Mouse (Mus musculus) forebrain, embryonic 16.5 days (tissue): ENCODE data around the gene Neurl1b. TPM values are rescaled to one million over a fixed set of nuclear protein-coding genes. Genes with fewer than 3 reads are reported as not detected.

Source experiments
- ATAC-seq: fragments of 200-750 bp; cut with Nextera tagmentation; 2 replicates; pipeline ENCODE4 v1.8.0; 2017; ENCODE audit warnings: mild to moderate bottlenecking, moderate library complexity
- H3K27ac ChIP-seq: fragments of 300-500 bp; sonication (generic); 2 replicates; pipeline ENCODE4 v1.5.1; 2014; ENCODE audit warnings: low read length, control low read depth
- H3K27me3 ChIP-seq: fragments of 300-500 bp; sonication (generic); replicated peaks from 2 replicates; pipeline ENCODE4 v1.6.1; 2014; ENCODE audit warnings: low read length; ENCODE audit not compliant: control insufficient read depth, insufficient read depth
- H3K36me3 ChIP-seq: fragments of 300-500 bp; sonication (generic); 2 replicates; pipeline ENCODE4 v1.6.1; 2014; ENCODE audit not compliant: control insufficient read depth, insufficient read depth
- H3K4me1 ChIP-seq: fragments of 300-500 bp; sonication (generic); replicated peaks from 2 replicates; pipeline ENCODE4 v1.6.1; 2014; ENCODE audit warnings: low read length; ENCODE audit not compliant: control insufficient read depth, insufficient read depth
- H3K4me2 ChIP-seq: fragments of 300-500 bp; sonication (generic); 2 replicates; pipeline ENCODE4 v1.6.1; 2014; ENCODE audit warnings: mild to moderate bottlenecking, low read length, control low read depth
- H3K4me3 ChIP-seq: fragments of 300-500 bp; sonication (generic); replicated peaks from 2 replicates; pipeline ENCODE4 v1.5.1; 2014; ENCODE audit warnings: mild to moderate bottlenecking, low read length, control low read depth
- H3K9ac ChIP-seq: fragments of 300-500 bp; sonication (generic); replicated peaks from 2 replicates; pipeline ENCODE4 v1.6.1; 2014; ENCODE audit warnings: low read depth, low read length, control low read depth
- H3K9me3 ChIP-seq: fragments of 300-500 bp; sonication (generic); 2 replicates; pipeline ENCODE4 v1.6.1; 2016; ENCODE audit warnings: low read length; ENCODE audit not compliant: control insufficient read depth
- WGBS: fragments of 180-500 bp; shearing (Covaris S2); extraction: QIAGEN DNeasy Blood & Tissue Kit; methylation state at CpG from one replicate; pipeline ENCODE4 v1.1.7; 2014; 5-methylcytosine and 5-hydroxymethylcytosine counted together
- polyA plus RNA-seq: library from polyadenylated mRNA; unstranded; fragments of >200 nt; fragmentation: Nextera tagmentation; extraction: Ambion mirVana; gene quantifications from 2 replicates; pipeline ENCODE4 v1.2.1, GENCODE M21; 2015

Neurl1b gene
- polyA plus RNA-seq, 1 experiment from 2014 or later: 4.1 TPM

- H3K27ac ChIP-seq: no peak overlapping the region
- no peak for ATAC-seq
- H3K9ac ChIP-seq: no peak overlapping the region
- H3K27me3 ChIP-seq: peaks cover 19% of the 10 kb centered on the region
- H3K36me3 ChIP-seq: peaks cover 7% of the 10 kb centered on the region
- no peak overlapping the region for H3K4me2 ChIP-seq
- WGBS: 88% methylated on average over 14 of the region's 14 CpGs
- H3K9me3 ChIP-seq: no peaks in the 10 kb centered on the region
- H3K4me1 ChIP-seq: peaks cover 6% of the 10 kb centered on the region
- H3K4me3 ChIP-seq: no peak overlapping the region
Measured at GRCm38 (mm10) chr17:26437089-26437815, 22.6 kb downstream of the Neurl1b start.

- no peak overlapping the region for H3K27ac ChIP-seq
- ATAC-seq: no peak
- H3K9me3 ChIP-seq: no peaks in the 10 kb centered on the region
- peak overlapping the region; percentile 44; the same call in 1 of the 2 replicates for H3K9ac ChIP-seq
- H3K36me3 ChIP-seq: peaks cover 7% of the 10 kb centered on the region
- H3K4me2 ChIP-seq: peak overlapping the region; percentile 49
- WGBS: 8% methylated on average over 52 of the region's 52 CpGs
- H3K4me3 ChIP-seq: peak overlapping the region; percentile 32
- peaks cover 6% of the 10 kb centered on the region for H3K4me1 ChIP-seq
- H3K27me3 ChIP-seq: peaks cover 19% of the 10 kb centered on the region
Measured at GRCm38 (mm10) chr17:26439001-26439400, 24.4 kb downstream of the Neurl1b start.

GRCm38 (mm10) chr17:26441024-26441423 is 26.4 kb downstream of the Neurl1b start:
- no peak for ATAC-seq
- peaks cover 6% of the 10 kb centered on the region for H3K4me1 ChIP-seq
- whole genome bisulfite sequencing: 93% methylated on average over 10 of the region's 10 CpGs
- H3K9me3 ChIP-seq: no peaks in the 10 kb centered on the region
- no peak overlapping the region for H3K9ac ChIP-seq
- peaks cover 7% of the 10 kb centered on the region for H3K36me3 ChIP-seq
- H3K27ac ChIP-seq: no peak overlapping the region
- H3K4me2 ChIP-seq: no peak overlapping the region
- peaks cover 19% of the 10 kb centered on the region for H3K27me3 ChIP-seq
- no peak overlapping the region for H3K4me3 ChIP-seq

DNA sequence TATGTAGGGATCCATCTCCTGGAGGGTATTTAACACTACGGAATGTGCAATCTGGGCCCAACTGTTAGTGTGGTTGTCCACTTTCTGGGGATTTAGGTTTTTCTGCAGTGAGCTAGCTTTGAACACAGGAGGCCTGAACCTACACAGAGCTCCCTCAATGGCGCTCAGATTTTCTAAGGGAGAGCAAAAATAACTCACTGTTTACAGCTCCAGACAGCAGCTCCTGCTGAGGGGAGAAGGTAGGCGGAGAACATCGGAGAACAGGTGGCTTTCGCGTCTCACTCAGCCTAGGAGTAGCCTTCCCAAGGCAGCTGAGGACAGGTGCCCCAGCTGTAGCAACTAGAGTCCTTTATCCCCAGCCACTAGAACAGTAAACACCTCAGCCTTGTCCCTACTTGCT is 27.6 kb downstream of the Neurl1b start:
- H3K4me3 ChIP-seq: no peak overlapping the region
- no peak overlapping the region for H3K4me2 ChIP-seq
- no peak for ATAC-seq
- 88% methylated on average over 6 of the region's 6 CpGs for whole genome bisulfite sequencing
- peaks cover 7% of the 10 kb centered on the region for H3K36me3 ChIP-seq
- no peak overlapping the region for H3K27ac ChIP-seq
- H3K27me3 ChIP-seq: peaks cover 19% of the 10 kb centered on the region
- H3K9me3 ChIP-seq: no peaks in the 10 kb centered on the region
- no peak overlapping the region for H3K9ac ChIP-seq
- peaks cover 6% of the 10 kb centered on the region for H3K4me1 ChIP-seq

- no peak overlapping the region for H3K4me2 ChIP-seq
- peaks cover 7% of the 10 kb centered on the region for H3K36me3 ChIP-seq
- H3K9ac ChIP-seq: no peak overlapping the region
- H3K9me3 ChIP-seq: no peaks in the 10 kb centered on the region
- no peak overlapping the region for H3K4me3 ChIP-seq
- 69% methylated on average over 4 of the region's 4 CpGs for whole genome bisulfite sequencing
- peaks cover 3% of the 10 kb centered on the region for H3K4me1 ChIP-seq
- no peak for ATAC-seq
- no peak overlapping the region for H3K27ac ChIP-seq
- peaks cover 5% of the 10 kb centered on the region for H3K27me3 ChIP-seq
Measured at GRCm38 (mm10) chr17:26443865-26444264, 29.2 kb downstream of the Neurl1b start.

DNA sequence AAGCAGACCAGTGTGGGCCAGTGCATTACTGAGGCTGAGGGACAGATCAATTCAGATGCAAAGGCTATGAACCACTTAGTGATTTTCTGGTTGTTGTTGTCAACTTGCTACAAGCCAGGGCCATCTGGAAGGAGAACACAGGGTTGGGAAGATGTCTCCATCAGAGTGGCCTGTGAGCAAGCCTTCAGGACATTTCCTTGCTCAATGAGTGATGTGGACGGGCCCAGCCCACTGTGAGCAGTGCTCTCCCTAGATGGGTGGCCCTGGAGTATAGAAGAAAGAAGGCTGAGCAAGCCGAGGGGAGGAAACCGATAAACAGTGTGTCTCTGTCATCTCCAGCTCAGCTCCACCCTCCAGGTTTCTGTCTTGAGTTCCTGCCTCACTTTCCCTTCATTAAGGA is 34.8 kb downstream of the Neurl1b start:
- no peaks in the 10 kb centered on the region for H3K9me3 ChIP-seq
- H3K4me3 ChIP-seq: no peak overlapping the region
- no peaks in the 10 kb centered on the region for H3K36me3 ChIP-seq
- WGBS: 83% methylated on average over 3 of the region's 3 CpGs
- H3K4me2 ChIP-seq: no peak overlapping the region
- no peak for ATAC-seq
- H3K9ac ChIP-seq: no peak overlapping the region
- H3K27ac ChIP-seq: no peak overlapping the region
- H3K27me3 ChIP-seq: no peaks in the 10 kb centered on the region
- H3K4me1 ChIP-seq: no peaks in the 10 kb centered on the region

GRCm38 (mm10) chr17:26451651-26452295 is 37.1 kb downstream of the Neurl1b start:
- no peaks in the 10 kb centered on the region for H3K9me3 ChIP-seq
- no peak for ATAC-seq

GRCm38 (mm10) chr17:26452371-26452972 is 37.8 kb downstream of the Neurl1b start:
- 62% methylated on average over 5 of the region's 5 CpGs for WGBS
- ATAC-seq: 0 out of 2 replicates have a peak, but pooled peaks have one; percentile 6

More at GRCm38 (mm10) chr17:26451651-26452295, 37.1 kb downstream of the Neurl1b start:
- WGBS: 39% methylated on average over 8 of the region's 8 CpGs
- H3K27me3 ChIP-seq: no peaks in the 10 kb centered on the region
- H3K4me1 ChIP-seq: no peaks in the 10 kb centered on the region
- no peak overlapping the region for H3K27ac ChIP-seq
- H3K36me3 ChIP-seq: no peaks in the 10 kb centered on the region
- H3K4me2 ChIP-seq: no peak overlapping the region
- H3K4me3 ChIP-seq: no peak overlapping the region
- H3K9ac ChIP-seq: 0 out of 2 replicates have a peak overlapping the region, but pooled peaks have one; percentile 13

DNA sequence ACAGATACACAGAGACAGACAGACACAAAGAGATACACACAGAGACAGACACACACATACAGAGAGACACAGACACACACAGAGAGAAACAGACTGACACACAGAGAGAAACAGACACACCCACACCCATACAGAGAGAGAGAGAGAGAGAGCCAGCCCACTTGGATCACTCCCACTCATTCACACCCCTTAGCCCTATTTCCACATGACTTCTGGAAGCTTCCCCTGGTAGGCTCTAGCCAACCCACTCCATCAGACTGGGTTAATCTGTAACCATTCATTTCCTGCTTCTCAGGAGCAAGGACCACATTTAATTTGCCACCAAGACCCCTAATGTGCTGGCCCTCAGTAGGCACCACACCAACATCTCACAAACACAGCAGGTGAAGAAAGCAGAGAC is 42.9 kb downstream of the Neurl1b start:
- no peak overlapping the region for H3K9ac ChIP-seq
- H3K4me1 ChIP-seq: no peaks in the 10 kb centered on the region
- ATAC-seq: no peak
- H3K4me3 ChIP-seq: no peak overlapping the region
- H3K4me2 ChIP-seq: no peak overlapping the region
- no peaks in the 10 kb centered on the region for H3K36me3 ChIP-seq
- no peak overlapping the region for H3K27ac ChIP-seq
- no peaks in the 10 kb centered on the region for H3K27me3 ChIP-seq
- no peaks in the 10 kb centered on the region for H3K9me3 ChIP-seq

More at GRCm38 (mm10) chr17:26452371-26452972, 37.8 kb downstream of the Neurl1b start:
- no peaks in the 10 kb centered on the region for H3K27me3 ChIP-seq
- H3K4me1 ChIP-seq: no peaks in the 10 kb centered on the region
- no peak overlapping the region for H3K9ac ChIP-seq
- no peak overlapping the region for H3K27ac ChIP-seq
- no peak overlapping the region for H3K4me2 ChIP-seq
- no peaks in the 10 kb centered on the region for H3K9me3 ChIP-seq
- H3K4me3 ChIP-seq: no peak overlapping the region
- no peaks in the 10 kb centered on the region for H3K36me3 ChIP-seq
